In genomic region chr13:22015479-22016450, GRCm38 (mm10) we compare ENCODE assay signal across 8 mouse cellular contexts. TPM values are rescaled to one million over a fixed set of nuclear protein-coding genes. Genes with fewer than 3 reads are reported as not detected.
DNase-seq lines count a peak whose midpoint lies in the region; ATAC-seq lines count a peak whose summit lies in the region.

No protein-coding gene starts in this region.

- 0 out of 2 replicates have a peak overlapping the region, but pooled peaks have one; percentile 22 for H3K4me2 ChIP-seq in intestine, embryonic 14.5 days (ENCODE audit: low read length)

- peaks cover 53% of the 10 kb centered on the region for H3K27me3 ChIP-seq in intestine, embryonic 14.5 days (replicated peaks; ENCODE audit: control insufficient read depth, insufficient read depth, low read length)
- H3K27me3 ChIP-seq in megakaryocyte, embryonic 14.5 days (replicated peaks), result peaks cover 40% of the 10 kb centered on the region

- H3K9me3 ChIP-seq in intestine, embryonic 14.5 days (ENCODE audit: control insufficient read depth, low read length), result no peaks in the 10 kb centered on the region
- H3K9me3 ChIP-seq in megakaryocyte, embryonic 14.5 days, result no peaks in the 10 kb centered on the region

- H3K36me3 ChIP-seq in intestine, embryonic 14.5 days (ENCODE audit: control insufficient read depth, insufficient read depth, low read length), result no peaks in the 10 kb centered on the region
- no peaks in the 10 kb centered on the region for H3K36me3 ChIP-seq in megakaryocyte, embryonic 14.5 days (replicated peaks; ENCODE audit: low read length)

- peak; percentile 76 for ATAC-seq in intestine, embryonic 14.5 days (replicated peaks; ENCODE audit: low FRiP score, low TSS enrichment, low read depth)

- no peak overlapping the region for H3K9ac ChIP-seq in intestine, embryonic 14.5 days (ENCODE audit: low read length)

- peak; percentile 14 for DNase-seq in ovary, adult 18-20 months (ENCODE audit: low spot score)
- no peak for DNase-seq in ovary, postnatal 10 days (ENCODE audit: low spot score)
- peak; percentile 71 to 82 for DNase-seq in cerebellum, postnatal 14 days
- peak; percentile 45 for DNase-seq in gastrocnemius, postnatal 10 days
- peak; percentile 91 for DNase-seq in intestine, embryonic 14.5 days (ENCODE audit: low spot score)
- DNase-seq in left cerebral cortex, postnatal 14 days (ENCODE audit: low spot score in 2 of 2), result peak; percentile 77 to 85
- peak; percentile 62 to 80 for DNase-seq in spleen, postnatal 14 days (ENCODE audit: low spot score in 2 of 2)

- no peak overlapping the region for H3K4me3 ChIP-seq in intestine, embryonic 14.5 days (ENCODE audit: low read depth, low read length)
- H3K4me3 ChIP-seq in megakaryocyte, embryonic 14.5 days (replicated peaks), result peak overlapping the region; percentile 86

- 18% methylated on average over 27 of the region's 27 CpGs for WGBS in intestine, embryonic 14.5 days

- H3K27ac ChIP-seq in intestine, embryonic 14.5 days (ENCODE audit: low read depth), result no peak overlapping the region

- 0 out of 2 replicates have a peak, but pooled peaks cover 11% of the 10 kb centered on the region for H3K4me1 ChIP-seq in intestine, embryonic 14.5 days (replicated peaks; ENCODE audit: control insufficient read depth, insufficient read depth, low read length)
- peaks cover 39% of the 10 kb centered on the region for H3K4me1 ChIP-seq in megakaryocyte, embryonic 14.5 days

- intact Hi-C loops in left cerebral cortex, postnatal 14 days (cut with DNase I), result no loop called here

RNA-seq across cellular contexts. Expression of gene Prss16, which starts 6.2 kb away (rescaled TPM):
- total RNA-seq in gastrocnemius, postnatal 10 days (2021), result not detected
- polyA plus RNA-seq in intestine, embryonic 14.5 days (2014; fragmentation: Nextera tagmentation; extraction: Ambion mirVana), result 0.46 and 1.1 TPM in 2 replicates
- total RNA-seq in left cerebral cortex, postnatal 14 days (2021), result under 1 TPM in 1 of 2 experiments, not detected in 1; 0.19 TPM
- polyA plus RNA-seq in megakaryocyte, embryonic 14.5 days (2012; ENCODE audit: insufficient read depth, low replicate concordance), result 0.81 TPM in 1 of 2 replicates, not detected in the other

RNA-seq across cellular contexts. Expression of gene Hist1h2ah, which starts 19.6 kb away (rescaled TPM):
- total RNA-seq in gastrocnemius, postnatal 10 days (2021), result 100 to 1,000 TPM; 171 to 199 TPM
- 11.8 and 19.7 TPM in 2 replicates for polyA plus RNA-seq in intestine, embryonic 14.5 days (2014; fragmentation: Nextera tagmentation; extraction: Ambion mirVana)
- total RNA-seq in left cerebral cortex, postnatal 14 days (2021), result 10 to 100 TPM; 38.2 to 41.7 TPM
- polyA plus RNA-seq in megakaryocyte, embryonic 14.5 days (2012; ENCODE audit: insufficient read depth, low replicate concordance), result 89.8 and 975 TPM in 2 replicates

RNA-seq across cellular contexts. Expression of gene Hist1h2bk, which starts 19.9 kb away (rescaled TPM):
- total RNA-seq in gastrocnemius, postnatal 10 days (2021), result 100 to 1,000 TPM; 209 to 249 TPM
- 5.2 and 7.5 TPM in 2 replicates for polyA plus RNA-seq in intestine, embryonic 14.5 days (2014; fragmentation: Nextera tagmentation; extraction: Ambion mirVana)
- total RNA-seq in left cerebral cortex, postnatal 14 days (2021), result 10 to 100 TPM; 21.5 to 26.9 TPM
- polyA plus RNA-seq in megakaryocyte, embryonic 14.5 days (2012; ENCODE audit: insufficient read depth, low replicate concordance), result 7.0 TPM in 1 of 2 replicates, not detected in the other

RNA-seq across cellular contexts. Expression of gene Hist1h4i, which starts 25.4 kb away (rescaled TPM):
- 10 to 100 TPM; 77.9 to 89.2 TPM for total RNA-seq in gastrocnemius, postnatal 10 days (2021)
- polyA plus RNA-seq in intestine, embryonic 14.5 days (2014; fragmentation: Nextera tagmentation; extraction: Ambion mirVana), result 18.9 and 19.6 TPM in 2 replicates
- total RNA-seq in left cerebral cortex, postnatal 14 days (2021), result 10 to 100 TPM; 50.0 to 57.5 TPM
- polyA plus RNA-seq in megakaryocyte, embryonic 14.5 days (2012; ENCODE audit: insufficient read depth, low replicate concordance), result 304 and 570 TPM in 2 replicates

RNA-seq across cellular contexts. Expression of gene Hist1h2ag, which starts 27.0 kb away (rescaled TPM):
- 100 to 1,000 TPM; 133 to 135 TPM for total RNA-seq in gastrocnemius, postnatal 10 days (2021)
- polyA plus RNA-seq in intestine, embryonic 14.5 days (2014; fragmentation: Nextera tagmentation; extraction: Ambion mirVana), result 47.9 and 67.6 TPM in 2 replicates
- 10 to 100 TPM; 17.8 to 20.2 TPM for total RNA-seq in left cerebral cortex, postnatal 14 days (2021)
- 24.5 and 35.7 TPM in 2 replicates for polyA plus RNA-seq in megakaryocyte, embryonic 14.5 days (2012; ENCODE audit: insufficient read depth, low replicate concordance)

Comparison
In these comparisons a context has a peak if more than half of its experiments do, and no peak if none do; other contexts are left out.
1. RNA of gene Hist1h2ah, which starts 19.6 kb away (total RNA-seq): 171 to 199 TPM in gastrocnemius, postnatal 10 days; 38.2 to 41.7 TPM in left cerebral cortex, postnatal 14 days; every median in the first group is over 4 times any median in the second.
2. RNA of gene Hist1h2bk, which starts 19.9 kb away (total RNA-seq): 209 to 249 TPM in gastrocnemius, postnatal 10 days; 21.5 to 26.9 TPM in left cerebral cortex, postnatal 14 days; every median in the first group is over 4 times any median in the second.